In the genomic region with DNA sequence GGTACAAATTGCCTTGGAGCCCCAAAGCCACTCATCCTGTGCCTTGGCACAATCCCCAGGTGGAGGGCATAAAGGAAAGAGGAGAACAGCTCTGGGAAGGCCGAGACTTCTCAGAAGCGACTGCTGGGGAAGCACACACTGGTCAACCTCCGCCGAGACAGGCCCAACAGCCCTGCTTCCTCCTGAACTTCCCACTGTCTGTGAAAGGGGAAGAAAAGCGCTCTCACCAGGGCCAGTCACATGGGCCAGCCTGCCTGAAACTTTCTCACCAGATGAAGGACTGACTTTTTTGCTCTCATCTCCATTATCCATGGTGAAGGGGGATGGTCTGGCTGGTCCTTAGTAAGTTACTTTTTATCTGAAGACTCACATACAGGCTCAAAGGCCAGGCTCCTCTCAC, we compare ENCODE assay signal across 10 mouse cellular contexts.
DNase-seq lines count a peak whose midpoint lies in the region; ATAC-seq lines count a peak whose summit lies in the region.
"Had no signal": no experiment of that assay in that cellular context is flagged by ENCODE, and none has a peak within 500 bp of the region (broad histone marks: within the 10 kb centered on the region; RNA-seq: fewer than 3 reads in every experiment).

No protein-coding gene starts in this region.

- H3K4me1 ChIP-seq in heart, embryonic 14.5 days (ENCODE audit: control insufficient read depth in 2 of 2, insufficient read depth in 2 of 2, low read length in 2 of 2): peaks cover 26 to 43% of the 10 kb centered on the region in 2 experiments
- peaks cover 51% of the 10 kb centered on the region for H3K4me1 ChIP-seq in heart, embryonic 11.5 days (ENCODE audit: control insufficient read depth, insufficient read depth, low read length)
- H3K4me1 ChIP-seq in liver, embryonic 16.5 days (ENCODE audit: control insufficient read depth, low read depth, low read length): no peaks in the 10 kb centered on the region; the same call in none of the 2 replicates

- H3K4me2 ChIP-seq in heart, embryonic 14.5 days (ENCODE audit: low read length): no peak overlapping the region
- no peak overlapping the region for H3K4me2 ChIP-seq in heart, embryonic 11.5 days
- H3K4me2 ChIP-seq in liver, embryonic 16.5 days (ENCODE audit: low read depth, low read length): no peak overlapping the region
- H3K4me2 ChIP-seq: neural tube, embryonic 15.5 days had no signal

- no peaks in the 10 kb centered on the region for H3K9me3 ChIP-seq in heart, embryonic 14.5 days (ENCODE audit: control insufficient read depth, low read length)
- H3K9me3 ChIP-seq in heart, embryonic 11.5 days (replicated peaks; ENCODE audit: control insufficient read depth, low read length): no peaks in the 10 kb centered on the region
- H3K9me3 ChIP-seq in liver, embryonic 16.5 days (replicated peaks; ENCODE audit: control insufficient read depth, low read length): no peaks in the 10 kb centered on the region
- H3K9me3 ChIP-seq: neural tube, embryonic 15.5 days had no signal

- no peak for ATAC-seq in heart, embryonic 14.5 days (ENCODE audit: insufficient number of reproducible peaks, insufficient read depth, low FRiP score, low read depth)
- no peak for ATAC-seq in heart, embryonic 11.5 days (replicated peaks; ENCODE audit: insufficient number of reproducible peaks, low FRiP score, low TSS enrichment)
- ATAC-seq in liver, embryonic 16.5 days (ENCODE audit: low read depth): peak; percentile 30; the same call in 1 of the 2 replicates

- H3K4me3 ChIP-seq in heart, embryonic 14.5 days (ENCODE audit: control insufficient read depth in 1 of 2, insufficient read depth in 1 of 2, low read depth in 1 of 2, low read length in 2 of 2): no peak overlapping the region
- no peak overlapping the region for H3K4me3 ChIP-seq in heart, embryonic 11.5 days (ENCODE audit: low read depth, low read length)
- H3K4me3 ChIP-seq in liver, embryonic 16.5 days (ENCODE audit: low read depth, low read length): no peak overlapping the region
- H3K4me3 ChIP-seq: neural tube, embryonic 15.5 days had no signal

- H3K36me3 ChIP-seq in heart, embryonic 14.5 days (ENCODE audit: control insufficient read depth, insufficient read depth, low read length): peaks cover 44% of the 10 kb centered on the region
- H3K36me3 ChIP-seq in heart, embryonic 11.5 days (ENCODE audit: control insufficient read depth, insufficient read depth, low read length): 0 out of 2 replicates have a peak, but pooled peaks cover 8% of the 10 kb centered on the region
- H3K36me3 ChIP-seq in liver, embryonic 16.5 days (ENCODE audit: control insufficient read depth, insufficient read depth): no peaks in the 10 kb centered on the region

- no peaks in the 10 kb centered on the region for H3K27me3 ChIP-seq in heart, embryonic 14.5 days (ENCODE audit: control insufficient read depth, insufficient read depth, low read length)
- H3K27me3 ChIP-seq in heart, embryonic 11.5 days (ENCODE audit: control insufficient read depth, insufficient read depth, low read length): no peaks in the 10 kb centered on the region
- H3K27me3 ChIP-seq in liver, embryonic 16.5 days (ENCODE audit: control insufficient read depth, insufficient read depth, low read depth, low read length): no peaks in the 10 kb centered on the region
- H3K27me3 ChIP-seq: neural tube, embryonic 15.5 days had no signal

- H3K27ac ChIP-seq in heart, embryonic 14.5 days (replicated peaks in 1 of 2; ENCODE audit: control insufficient read depth in 1 of 2, insufficient read depth in 1 of 2, low read depth in 2 of 2, low read length in 2 of 2): peak overlapping the region in 1 of 2 experiments; percentile 73; a peak in 2 of 4 replicates
- no peak overlapping the region for H3K27ac ChIP-seq in heart, embryonic 11.5 days (ENCODE audit: low read depth, low read length)
- H3K27ac ChIP-seq in liver, embryonic 16.5 days (ENCODE audit: low read length): peak overlapping the region; percentile 8

- H3K9ac ChIP-seq in heart, embryonic 14.5 days (ENCODE audit: low read length): peak overlapping the region; percentile 46; the same call in 1 of the 2 replicates
- no peak overlapping the region for H3K9ac ChIP-seq in heart, embryonic 11.5 days (ENCODE audit: low read depth, low read length)
- H3K9ac ChIP-seq in liver, embryonic 16.5 days (ENCODE audit: low read depth, low read length): no peak overlapping the region
- H3K9ac ChIP-seq: neural tube, embryonic 15.5 days had no signal

- 72% methylated on average over 5 of the region's 5 CpGs for WGBS in heart, embryonic 14.5 days
- 47% methylated on average over 5 of the region's 5 CpGs for WGBS in heart, embryonic 11.5 days (ENCODE audit: insufficient replicate concordance)
- 37% methylated on average over 5 of the region's 5 CpGs for WGBS in liver, embryonic 16.5 days (ENCODE audit: insufficient replicate concordance)

- DNase-seq in testis, postnatal 10 days (ENCODE audit: low spot score): peak; percentile 38
- DNase-seq in testis, postnatal 14 days (ENCODE audit: low spot score): no peak
- peak; percentile 27 for DNase-seq in yolk sac, embryonic 10.5 days (ENCODE audit: low spot score)
- DNase-seq in adrenal gland, postnatal 14 days: no peak
- DNase-seq in gastrocnemius, adult 8-10 months (ENCODE audit: low spot score in 2 of 2): no peak
- DNase-seq: cerebellum, adult 18-20 months had no signal

Comparison
In these comparisons a context has a peak if more than half of its experiments do, and no peak if none do; other contexts are left out.
1. DNase-seq: peak in testis, postnatal 10 days (single experiment) and yolk sac, embryonic 10.5 days (single experiment); none in testis, postnatal 14 days (single experiment), adrenal gland, postnatal 14 days (single experiment) and gastrocnemius, adult 8-10 months (0 of 2).